ENCODE assay signal across 29 mouse cellular contexts in genomic region chr11:113155515-113155914, GRCm38 (mm10).
"Had no signal": no experiment of that assay in that cellular context is flagged by ENCODE, and none has a peak within 500 bp of the region (broad histone marks: within the 10 kb centered on the region; RNA-seq: fewer than 3 reads in every experiment).

No protein-coding gene starts in this region.

- DNase-seq: cerebellum, adult 2 months; cerebellum, adult 8-10 months; cerebellum, adult 9-10 months; cerebellum, adult 9-11 months; cerebellum, postnatal 10 days; cerebellum, postnatal 14 days; cerebellum, postnatal 25 days; cerebellum, postnatal 36 days; embryo, embryonic 11 days; forebrain, postnatal 0 days; gastrocnemius, adult 2 months; gastrocnemius, postnatal 10 days; gastrocnemius, postnatal 14 days; gastrocnemius, postnatal 25 days; gastrocnemius, postnatal 36 days; heart, adult 11 months; heart, adult 18-20 months; heart, adult 2 months had no signal

- H3K27me3 ChIP-seq: embryonic facial prominence, embryonic 12.5 days; embryonic facial prominence, embryonic 13.5 days; embryonic facial prominence, embryonic 15.5 days; forebrain, embryonic 12.5 days; forebrain, embryonic 13.5 days; forebrain, embryonic 15.5 days had no signal

- ATAC-seq: forebrain, embryonic 13.5 days; forebrain, embryonic 14.5 days; forebrain, embryonic 15.5 days; forebrain, embryonic 16.5 days; forebrain, postnatal 0 days had no signal

- H3K4me3 ChIP-seq: embryonic facial prominence, embryonic 10.5 days; embryonic facial prominence, embryonic 12.5 days; embryonic facial prominence, embryonic 13.5 days; embryonic facial prominence, embryonic 15.5 days; erythroblast, embryonic 14.5 days; forebrain, embryonic 10.5 days; forebrain, embryonic 12.5 days; forebrain, embryonic 13.5 days; forebrain, embryonic 15.5 days; gastrocnemius, adult 2 months; heart, adult 2 months had no signal

- H3K36me3 ChIP-seq: embryonic facial prominence, embryonic 12.5 days; embryonic facial prominence, embryonic 13.5 days; embryonic facial prominence, embryonic 15.5 days; forebrain, embryonic 12.5 days; forebrain, embryonic 15.5 days had no signal

- H3K9ac ChIP-seq: embryonic facial prominence, embryonic 12.5 days; embryonic facial prominence, embryonic 13.5 days; embryonic facial prominence, embryonic 15.5 days; forebrain, embryonic 12.5 days; forebrain, embryonic 13.5 days; forebrain, embryonic 15.5 days; forebrain, postnatal 0 days had no signal

- H3K27ac ChIP-seq: embryonic facial prominence, embryonic 10.5 days; embryonic facial prominence, embryonic 12.5 days; embryonic facial prominence, embryonic 13.5 days; embryonic facial prominence, embryonic 15.5 days; forebrain, embryonic 10.5 days; forebrain, embryonic 12.5 days; forebrain, embryonic 13.5 days; forebrain, embryonic 15.5 days; gastrocnemius, adult 2 months; heart, adult 2 months had no signal

- H3K9me3 ChIP-seq: embryonic facial prominence, embryonic 10.5 days; embryonic facial prominence, embryonic 12.5 days; embryonic facial prominence, embryonic 13.5 days; embryonic facial prominence, embryonic 15.5 days; forebrain, embryonic 12.5 days; forebrain, embryonic 15.5 days had no signal

- H3K4me2 ChIP-seq: embryonic facial prominence, embryonic 12.5 days; embryonic facial prominence, embryonic 13.5 days; embryonic facial prominence, embryonic 15.5 days; forebrain, embryonic 12.5 days; forebrain, embryonic 13.5 days; forebrain, embryonic 15.5 days had no signal
